Mouse (Mus musculus): ENCODE measurements around the gene Arhgef6.

Arhgef6 gene

GRCm38 (mm10) chrX:57196319-57196718 lies 142.2 kb downstream of the Arhgef6 start:
- DNase-seq (ENCODE audit: low read depth) = no peak

GRCm38 (mm10) chrX:57189335-57189734 lies 149.2 kb downstream of the Arhgef6 start:
- no peak for DNase-seq (ENCODE audit: low read depth)

- DNase-seq (ENCODE audit: low read depth) = no peak
Observed at GRCm38 (mm10) chrX:57187301-57187700, 151.2 kb downstream of the Arhgef6 start.

- no peak for DNase-seq (ENCODE audit: low read depth)
Observed at GRCm38 (mm10) chrX:57183359-57183758, 155.2 kb downstream of the Arhgef6 start.

GRCm38 (mm10) chrX:57182470-57182869 lies 156.1 kb downstream of the Arhgef6 start:
- DNase-seq (ENCODE audit: low read depth) = no peak

Data from fibroblast of lung, adult 2 months (primary cell).